Mouse (Mus musculus) hindbrain, embryonic 11.5 days (tissue): ENCODE data around the gene H2al1c. TPM values are rescaled to one million over a fixed set of nuclear protein-coding genes. Genes with fewer than 3 reads are reported as not detected.
"Not testable (repeated sequence)": the region's sequence is repeated elsewhere in the genome, so short reads cannot be mapped to it uniquely, and the experiment has no call there.

ENCODE experiments used
- ATAC-seq: fragments of 200-750 bp; cut with Nextera tagmentation; 2 replicates; pipeline ENCODE4 v1.8.0; 2017; ENCODE audit warnings: mild to moderate bottlenecking, moderate TSS enrichment, moderate library complexity; ENCODE audit not compliant: low FRiP score
- DNase-seq: peaks from one replicate; pipeline ENCODE4 v3.0.0-alpha.2; 2015; ENCODE audit warnings: low spot score
- H3K27ac ChIP-seq: fragments of 300-500 bp; sonication (generic); 2 replicates; pipeline ENCODE4 v1.5.1; 2014; ENCODE audit warnings: mild to moderate bottlenecking, low read depth, low read length
- H3K27me3 ChIP-seq: fragments of 300-500 bp; sonication (generic); 2 replicates; pipeline ENCODE4 v1.6.1; 2014; ENCODE audit warnings: mild to moderate bottlenecking, low read length, moderate library complexity, mixed read lengths; ENCODE audit not compliant: control insufficient read depth, insufficient read depth
- H3K36me3 ChIP-seq: fragments of 300-500 bp; sonication (generic); 2 replicates; pipeline ENCODE4 v1.6.1; 2014; ENCODE audit warnings: mild to moderate bottlenecking, low read length, moderate library complexity, mixed read lengths; ENCODE audit not compliant: control insufficient read depth, insufficient read depth
- H3K4me1 ChIP-seq: fragments of 300-500 bp; sonication (generic); replicated peaks from 2 replicates; pipeline ENCODE4 v1.6.1; 2014; ENCODE audit warnings: low read length, mixed read lengths; ENCODE audit not compliant: control insufficient read depth, insufficient read depth
- H3K4me2 ChIP-seq: fragments of 300-500 bp; sonication (generic); replicated peaks from 2 replicates; pipeline ENCODE4 v1.6.1; 2014; ENCODE audit warnings: mild to moderate bottlenecking, low read depth, low read length
- H3K4me3 ChIP-seq: fragments of 300-500 bp; sonication (generic); 2 replicates; pipeline ENCODE4 v1.5.1; 2014; ENCODE audit warnings: low read depth, low read length
- H3K9ac ChIP-seq: fragments of 300-500 bp; sonication (generic); 2 replicates; pipeline ENCODE4 v1.6.1; 2014; ENCODE audit warnings: low read depth, low read length
- H3K9me3 ChIP-seq: fragments of 300-500 bp; sonication (generic); 2 replicates; pipeline ENCODE4 v1.6.1; 2016; ENCODE audit warnings: low read length; ENCODE audit not compliant: control insufficient read depth
- WGBS: fragments of 180-500 bp; shearing (Covaris S2); extraction: QIAGEN DNeasy Blood & Tissue Kit; methylation state at CpG from one replicate; pipeline ENCODE4 v1.1.7; 2014; 5-methylcytosine and 5-hydroxymethylcytosine counted together
- polyA plus RNA-seq: library from polyadenylated mRNA; unstranded; fragments of >200 nt; fragmentation: Nextera tagmentation; extraction: Ambion mirVana; gene quantifications from 2 replicates; pipeline ENCODE4 v1.2.1, GENCODE M21; 2014

H2al1c gene
- not detected in 2 replicates for polyA plus RNA-seq

GRCm38 (mm10) chrX:11305355-11305754, at the start of gene H2al1c:
H2al1c (plus strand) TSS chrX:11305655.
- not testable (repeated sequence) for H3K9ac ChIP-seq, H3K4me1 ChIP-seq, H3K27ac ChIP-seq, H3K36me3 ChIP-seq, H3K9me3 ChIP-seq, DNase-seq, H3K27me3 ChIP-seq, H3K4me3 ChIP-seq, ATAC-seq, H3K4me2 ChIP-seq
- WGBS = 100% methylated on average over 1 of the region's 6 CpGs

GRCm38 (mm10) chrX:11264918-11265317, 40.5 kb upstream of the H2al1c start:
- no peaks in the 10 kb centered on the region for H3K36me3 ChIP-seq
- DNase-seq (no peak), ATAC-seq (no peak)
- no peaks in the 10 kb centered on the region for H3K4me1 ChIP-seq
- H3K4me3 ChIP-seq = no peak overlapping the region
- H3K9ac ChIP-seq = no peak overlapping the region
- no peaks in the 10 kb centered on the region for H3K9me3 ChIP-seq
- no peaks in the 10 kb centered on the region for H3K27me3 ChIP-seq
- WGBS = 78% methylated on average over 8 of the region's 8 CpGs
- no peak overlapping the region for H3K27ac ChIP-seq
- no peak overlapping the region for H3K4me2 ChIP-seq

GRCm38 (mm10) chrX:11267791-11268190, 37.7 kb upstream of the H2al1c start:
- H3K36me3 ChIP-seq = no peaks in the 10 kb centered on the region
- ATAC-seq (no peak), DNase-seq (no peak)
- H3K4me2 ChIP-seq = no peak overlapping the region
- H3K9me3 ChIP-seq = no peaks in the 10 kb centered on the region
- WGBS = 74% methylated on average over 7 of the region's 7 CpGs
- no peak overlapping the region for H3K9ac ChIP-seq
- no peaks in the 10 kb centered on the region for H3K27me3 ChIP-seq
- H3K4me1 ChIP-seq = no peaks in the 10 kb centered on the region
- no peak overlapping the region for H3K4me3 ChIP-seq
- H3K27ac ChIP-seq = no peak overlapping the region

GRCm38 (mm10) chrX:11269074-11269473, 36.4 kb upstream of the H2al1c start:
- no peak for ATAC-seq
- 91% methylated on average over 3 of the region's 3 CpGs for WGBS

GRCm38 (mm10) chrX:11273190-11273589, 32.3 kb upstream of the H2al1c start:
- ATAC-seq (no peak), DNase-seq (no peak)
- WGBS = 72% methylated on average over 3 of the region's 3 CpGs

More at GRCm38 (mm10) chrX:11269074-11269473, 36.4 kb upstream of the H2al1c start:
- H3K27me3 ChIP-seq = no peaks in the 10 kb centered on the region
- H3K4me2 ChIP-seq = no peak overlapping the region
- H3K4me3 ChIP-seq = no peak overlapping the region
- no peaks in the 10 kb centered on the region for H3K4me1 ChIP-seq
- no peak for DNase-seq
- H3K36me3 ChIP-seq = no peaks in the 10 kb centered on the region
- H3K27ac ChIP-seq = no peak overlapping the region
- no peaks in the 10 kb centered on the region for H3K9me3 ChIP-seq
- H3K9ac ChIP-seq = no peak overlapping the region

GRCm38 (mm10) chrX:11277083-11277482, 28.4 kb upstream of the H2al1c start:
- no peaks in the 10 kb centered on the region for H3K27me3 ChIP-seq
- H3K4me3 ChIP-seq = no peak overlapping the region
- 81% methylated on average over 6 of the region's 6 CpGs for WGBS
- DNase-seq = no peak
- no peaks in the 10 kb centered on the region for H3K36me3 ChIP-seq
- no peak overlapping the region for H3K9ac ChIP-seq
- H3K27ac ChIP-seq = no peak overlapping the region
- ATAC-seq = no peak
- no peaks in the 10 kb centered on the region for H3K4me1 ChIP-seq
- no peaks in the 10 kb centered on the region for H3K9me3 ChIP-seq
- H3K4me2 ChIP-seq = no peak overlapping the region

More at GRCm38 (mm10) chrX:11273190-11273589, 32.3 kb upstream of the H2al1c start:
- H3K27ac ChIP-seq = no peak overlapping the region
- H3K9me3 ChIP-seq = no peaks in the 10 kb centered on the region
- H3K4me3 ChIP-seq = no peak overlapping the region
- H3K27me3 ChIP-seq = no peaks in the 10 kb centered on the region
- H3K4me2 ChIP-seq = no peak overlapping the region
- no peaks in the 10 kb centered on the region for H3K36me3 ChIP-seq
- H3K4me1 ChIP-seq = no peaks in the 10 kb centered on the region
- no peak overlapping the region for H3K9ac ChIP-seq

- Histone ChIP-seq H3K4me1 (no peaks in the 10 kb centered on the region), H3K9ac (no peak overlapping the region), H3K36me3 (no peaks in the 10 kb centered on the region), H3K27me3 (no peaks in the 10 kb centered on the region), H3K4me3 (no peak overlapping the region), H3K27ac (no peak overlapping the region), H3K4me2 (no peak overlapping the region), H3K9me3 (no peaks in the 10 kb centered on the region)
- no peak for ATAC-seq
- no peak for DNase-seq
- 73% methylated on average over 2 of the region's 2 CpGs for WGBS
These were observed 24.7 kb upstream of the H2al1c start for GRCm38 (mm10) chrX:11280741-11281140.

GRCm38 (mm10) chrX:11288306-11288882, 17.1 kb upstream of the H2al1c start:
- Histone ChIP-seq H3K36me3 (no peaks in the 10 kb centered on the region), H3K9me3 (no peaks in the 10 kb centered on the region), H3K4me1 (no peaks in the 10 kb centered on the region), H3K4me3 (no peak overlapping the region), H3K9ac (no peak overlapping the region), H3K27me3 (no peaks in the 10 kb centered on the region; the same call in 1 of the 2 replicates), H3K27ac (no peak overlapping the region), H3K4me2 (no peak overlapping the region)
- DNase-seq (no peak), ATAC-seq (no peak)
- 85% methylated on average over 14 of the region's 14 CpGs for WGBS

- Histone ChIP-seq H3K4me1 (no peaks in the 10 kb centered on the region), H3K27ac (no peak overlapping the region), H3K27me3 (no peaks in the 10 kb centered on the region; the same call in 1 of the 2 replicates), H3K4me3 (no peak overlapping the region), H3K4me2 (no peak overlapping the region), H3K36me3 (no peaks in the 10 kb centered on the region), H3K9me3 (no peaks in the 10 kb centered on the region), H3K9ac (no peak overlapping the region)
- ATAC-seq (no peak), DNase-seq (no peak)
- WGBS = 59% methylated on average over 4 of the region's 4 CpGs
These were observed 16.2 kb upstream of the H2al1c start for GRCm38 (mm10) chrX:11289244-11289643.
